Mouse (Mus musculus) liver, adult 2 months (tissue): ENCODE measurements around the gene Wwox. TPM values are rescaled to one million over a fixed set of nuclear protein-coding genes. Genes with fewer than 3 reads are reported as not detected.

ENCODE experiments used
- DNase-seq: peaks from one replicate; pipeline ENCODE4 v3.0.0-alpha.2; 2011; ENCODE audit warnings: low read depth, low spot score; ENCODE audit errors: extremely low read depth
- H3K27ac ChIP-seq: fragments of 200-500 bp; replicated peaks from 2 replicates; pipeline ENCODE4 v1.5.1; 2012; ENCODE audit warnings: low read depth, mild to moderate bottlenecking, control low read depth, inconsistent platforms, low read length; ENCODE audit not compliant: insufficient read depth
- H3K27me3 ChIP-seq: fragments of 200-500 bp; 2 replicates; pipeline ENCODE4 v1.6.1; 2012; ENCODE audit warnings: mild to moderate bottlenecking, moderate library complexity, low read length, inconsistent platforms; ENCODE audit not compliant: control insufficient read depth, insufficient read depth
- H3K36me3 ChIP-seq: fragments of 200-500 bp; 2 replicates; pipeline ENCODE4 v1.6.1; 2012; ENCODE audit warnings: low read length, inconsistent platforms; ENCODE audit not compliant: control insufficient read depth, insufficient read depth
- H3K4me1 ChIP-seq: fragments of 200-500 bp; 2 replicates; pipeline ENCODE4 v1.6.1; 2011; ENCODE audit warnings: low read length; ENCODE audit not compliant: control insufficient read depth, insufficient read depth
- H3K4me3 ChIP-seq: fragments of 200-500 bp; 2 replicates; pipeline ENCODE4 v1.5.1; 2011; ENCODE audit warnings: low read depth, mild to moderate bottlenecking, control low read depth, low read length, moderate library complexity; ENCODE audit not compliant: insufficient read depth
- H3K79me2 ChIP-seq: fragments of 200-500 bp; 2 replicates; pipeline ENCODE4 v1.6.1; 2012; ENCODE audit warnings: inconsistent platforms, mild to moderate bottlenecking, low read length, moderate library complexity; ENCODE audit not compliant: control insufficient read depth, insufficient read depth
- H3K9ac ChIP-seq: fragments of 200-500 bp; 2 replicates; pipeline ENCODE4 v1.6.1; 2012; ENCODE audit warnings: low read depth, mild to moderate bottlenecking, control low read depth, inconsistent platforms, low read length
- CTCF ChIP-seq: fragments of 200-500 bp; IDR thresholded peaks from 2 replicates; pipeline ENCODE4 v1.5.1; 2011; ENCODE audit warnings: low read depth, low read length, control low read depth
- POLR2A ChIP-seq: fragments of 200-500 bp; IDR thresholded peaks from 2 replicates; pipeline ENCODE4 v1.6.1; 2011; ENCODE audit warnings: low read length, control low read depth; ENCODE audit not compliant: insufficient read depth; ENCODE audit errors: extremely low read depth
- WGBS: fragments of 180-500 bp; shearing (Covaris S2); methylation state at CpG from one replicate; pipeline ENCODE4 v1.1.7; 2018; 5-methylcytosine and 5-hydroxymethylcytosine counted together
- polyA plus RNA-seq: library from polyadenylated mRNA; depleted of rRNA; stranded (reverse); fragments of >200 nt; gene quantifications from 2 replicates; pipeline ENCODE4 v1.2.3, GENCODE M21; 2012
- total RNA-seq: library from RNA; depleted of rRNA; stranded (reverse); fragments of >200 nt; gene quantifications from 2 replicates; pipeline ENCODE4 v1.2.3, GENCODE M21; 2014

Gene Wwox
- total and polyA plus RNA-seq, 2 experiments = 7.2 to 10.0 TPM

GRCm38 (mm10) chr8:114968842-114969241 lies 529.4 kb downstream of the Wwox start:
- Histone ChIP-seq H3K4me1 (no peaks in the 10 kb centered on the region), H3K27ac (no peak overlapping the region), H3K9ac (no peak overlapping the region), H3K79me2 (no peaks in the 10 kb centered on the region), H3K36me3 (no peaks in the 10 kb centered on the region), H3K27me3 (no peaks in the 10 kb centered on the region), H3K4me3 (no peak overlapping the region)
- TF ChIP-seq CTCF (peak; percentile 20; the same call in 1 of the 2 replicates), POLR2A (no peak)
- 86% methylated on average over 4 of the region's 4 CpGs for WGBS
- DNase-seq = no peak

GRCm38 (mm10) chr8:114971378-114971777 lies 531.9 kb downstream of the Wwox start:
- TF ChIP-seq CTCF = peak; percentile 94
- TF ChIP-seq POLR2A = no peak
- H3K4me3 ChIP-seq = no peak overlapping the region
- no peak overlapping the region for H3K9ac ChIP-seq
- H3K27ac ChIP-seq = no peak overlapping the region
- H3K27me3 ChIP-seq = no peaks in the 10 kb centered on the region
- 29% methylated on average over 8 of the region's 8 CpGs for WGBS
- H3K4me1 ChIP-seq = no peaks in the 10 kb centered on the region
- no peaks in the 10 kb centered on the region for H3K36me3 ChIP-seq
- DNase-seq = peak; percentile 39
- no peaks in the 10 kb centered on the region for H3K79me2 ChIP-seq

- Histone ChIP-seq H3K36me3 (no peaks in the 10 kb centered on the region), H3K4me1 (no peaks in the 10 kb centered on the region), H3K27ac (no peak overlapping the region), H3K9ac (no peak overlapping the region), H3K4me3 (no peak overlapping the region), H3K27me3 (no peaks in the 10 kb centered on the region), H3K79me2 (no peaks in the 10 kb centered on the region)
- 80% methylated on average over 12 of the region's 12 CpGs for WGBS
- TF ChIP-seq POLR2A (no peak), CTCF (no peak)
- no peak for DNase-seq
Observed at GRCm38 (mm10) chr8:114973002-114973461, 533.6 kb downstream of the Wwox start.

GRCm38 (mm10) chr8:114974336-114974950 lies 535.0 kb downstream of the Wwox start:
- no peaks in the 10 kb centered on the region for H3K27me3 ChIP-seq
- H3K4me1 ChIP-seq = 0 out of 2 replicates have a peak, but pooled peaks cover 2% of the 10 kb centered on the region
- DNase-seq = no peak
- H3K4me3 ChIP-seq = no peak overlapping the region
- H3K27ac ChIP-seq = no peak overlapping the region
- H3K9ac ChIP-seq = no peak overlapping the region
- no peak for TF ChIP-seq POLR2A
- no peak for TF ChIP-seq CTCF
- H3K36me3 ChIP-seq = no peaks in the 10 kb centered on the region
- WGBS = 88% methylated on average over 5 of the region's 5 CpGs
- H3K79me2 ChIP-seq = no peaks in the 10 kb centered on the region

- WGBS = 80% methylated on average over 11 of the region's 11 CpGs
- DNase-seq = peak; percentile 60
- no peak overlapping the region for H3K4me3 ChIP-seq
- no peaks in the 10 kb centered on the region for H3K36me3 ChIP-seq
- TF ChIP-seq POLR2A = no peak
- no peak for TF ChIP-seq CTCF
- 0 out of 2 replicates have a peak, but pooled peaks cover 2% of the 10 kb centered on the region for H3K4me1 ChIP-seq
- H3K9ac ChIP-seq = no peak overlapping the region
- no peaks in the 10 kb centered on the region for H3K27me3 ChIP-seq
- no peak overlapping the region for H3K27ac ChIP-seq
- H3K79me2 ChIP-seq = no peaks in the 10 kb centered on the region
Observed at GRCm38 (mm10) chr8:114977746-114978145, 538.3 kb downstream of the Wwox start.
